Mouse (Mus musculus): ENCODE results near the gene Sema7a. TPM values are rescaled to one million over a fixed set of nuclear protein-coding genes. Genes with fewer than 3 reads are reported as not detected.

Gene Sema7a
- polyA plus RNA-seq, 1 experiment from 2014 or later, result 2.5 TPM

- ATAC-seq (ENCODE audit: low FRiP score, low read depth), result no peak
- no peak overlapping the region for H3K9ac ChIP-seq
- no peak overlapping the region for H3K4me2 ChIP-seq
- 76% methylated on average over 6 of the region's 6 CpGs for WGBS
- H3K9me3 ChIP-seq, result no peaks in the 10 kb centered on the region
- no peak overlapping the region for H3K4me3 ChIP-seq
- H3K4me1 ChIP-seq (replicated peaks), result no peaks in the 10 kb centered on the region
- H3K27me3 ChIP-seq, result no peaks in the 10 kb centered on the region
- H3K36me3 ChIP-seq, result no peaks in the 10 kb centered on the region
- no peak overlapping the region for H3K27ac ChIP-seq (replicated peaks)
These were observed 33.6 kb downstream of the Sema7a start for GRCm38 (mm10) chr9:57973440-57974066.

GRCm38 (mm10) chr9:57974221-57974620 lies 34.3 kb downstream of the Sema7a start:
- no peaks in the 10 kb centered on the region for H3K27me3 ChIP-seq
- H3K4me1 ChIP-seq (replicated peaks), result no peaks in the 10 kb centered on the region
- H3K27ac ChIP-seq (replicated peaks), result no peak overlapping the region
- H3K9ac ChIP-seq, result no peak overlapping the region
- H3K4me3 ChIP-seq, result no peak overlapping the region
- no peak for ATAC-seq (ENCODE audit: low FRiP score, low read depth)
- H3K9me3 ChIP-seq, result no peaks in the 10 kb centered on the region
- H3K4me2 ChIP-seq, result no peak overlapping the region
- H3K36me3 ChIP-seq, result no peaks in the 10 kb centered on the region
- 79% methylated on average over 5 of the region's 5 CpGs for WGBS

- Histone ChIP-seq H3K4me1 (replicated peaks) (no peaks in the 10 kb centered on the region), H3K4me3 (no peak overlapping the region), H3K9ac (no peak overlapping the region), H3K27me3 (no peaks in the 10 kb centered on the region), H3K9me3 (no peaks in the 10 kb centered on the region), H3K4me2 (no peak overlapping the region), H3K36me3 (no peaks in the 10 kb centered on the region), H3K27ac (replicated peaks) (no peak overlapping the region)
- no peak for ATAC-seq (ENCODE audit: low FRiP score, low read depth)
- WGBS, result 77% methylated on average over 5 of the region's 5 CpGs
These were observed 35.4 kb downstream of the Sema7a start for GRCm38 (mm10) chr9:57975200-57975821.

- Histone ChIP-seq H3K27ac (replicated peaks) (no peak overlapping the region), H3K9me3 (no peaks in the 10 kb centered on the region), H3K9ac (no peak overlapping the region), H3K36me3 (no peaks in the 10 kb centered on the region), H3K27me3 (no peaks in the 10 kb centered on the region), H3K4me3 (no peak overlapping the region), H3K4me1 (replicated peaks) (no peaks in the 10 kb centered on the region), H3K4me2 (no peak overlapping the region)
- no peak for ATAC-seq (ENCODE audit: low FRiP score, low read depth)
- 85% methylated on average over 6 of the region's 6 CpGs for WGBS
These were observed 38.1 kb downstream of the Sema7a start for GRCm38 (mm10) chr9:57978025-57978424.

- 82% methylated on average over 3 of the region's 3 CpGs for WGBS
These were observed 38.9 kb downstream of the Sema7a start for GRCm38 (mm10) chr9:57978858-57979257.

GRCm38 (mm10) chr9:57980570-57980969 lies 40.7 kb downstream of the Sema7a start:
- no peaks in the 10 kb centered on the region for H3K36me3 ChIP-seq
- H3K4me3 ChIP-seq, result no peak overlapping the region
- H3K27me3 ChIP-seq, result no peaks in the 10 kb centered on the region
- H3K4me2 ChIP-seq, result no peak overlapping the region
- H3K9me3 ChIP-seq, result no peaks in the 10 kb centered on the region
- no peak overlapping the region for H3K27ac ChIP-seq (replicated peaks)
- ATAC-seq (ENCODE audit: low FRiP score, low read depth), result no peak
- H3K4me1 ChIP-seq (replicated peaks), result no peaks in the 10 kb centered on the region
- WGBS, result 86% methylated on average over 10 of the region's 10 CpGs
- no peak overlapping the region for H3K9ac ChIP-seq

More at GRCm38 (mm10) chr9:57978858-57979257, 38.9 kb downstream of the Sema7a start:
- Histone ChIP-seq H3K4me1 (replicated peaks) (no peaks in the 10 kb centered on the region), H3K27ac (replicated peaks) (no peak overlapping the region), H3K9me3 (no peaks in the 10 kb centered on the region), H3K4me3 (no peak overlapping the region), H3K27me3 (no peaks in the 10 kb centered on the region), H3K4me2 (no peak overlapping the region), H3K36me3 (no peaks in the 10 kb centered on the region), H3K9ac (no peak overlapping the region)
- ATAC-seq (ENCODE audit: low FRiP score, low read depth), result no peak

- H3K27ac ChIP-seq (replicated peaks), result no peak overlapping the region
- no peak overlapping the region for H3K4me2 ChIP-seq
- H3K9ac ChIP-seq, result no peak overlapping the region
- no peaks in the 10 kb centered on the region for H3K36me3 ChIP-seq
- ATAC-seq (ENCODE audit: low FRiP score, low read depth), result no peak
- 92% methylated on average over 8 of the region's 8 CpGs for WGBS
- no peak overlapping the region for H3K4me3 ChIP-seq
- no peaks in the 10 kb centered on the region for H3K9me3 ChIP-seq
- H3K27me3 ChIP-seq, result no peaks in the 10 kb centered on the region
- H3K4me1 ChIP-seq (replicated peaks), result no peaks in the 10 kb centered on the region
These were observed 45.4 kb downstream of the Sema7a start for GRCm38 (mm10) chr9:57985304-57985703.

GRCm38 (mm10) chr9:57986293-57986692 lies 46.4 kb downstream of the Sema7a start:
- H3K4me3 ChIP-seq, result no peak overlapping the region
- H3K9ac ChIP-seq, result no peak overlapping the region
- H3K27ac ChIP-seq (replicated peaks), result no peak overlapping the region
- no peak overlapping the region for H3K4me2 ChIP-seq
- H3K27me3 ChIP-seq, result no peaks in the 10 kb centered on the region
- H3K36me3 ChIP-seq, result no peaks in the 10 kb centered on the region
- no peaks in the 10 kb centered on the region for H3K9me3 ChIP-seq
- no peaks in the 10 kb centered on the region for H3K4me1 ChIP-seq (replicated peaks)
- ATAC-seq (ENCODE audit: low FRiP score, low read depth), result no peak
- WGBS, result 72% methylated on average over 7 of the region's 7 CpGs

- WGBS, result 83% methylated on average over 2 of the region's 2 CpGs
- no peak overlapping the region for H3K4me2 ChIP-seq
These were observed 48.2 kb downstream of the Sema7a start for GRCm38 (mm10) chr9:57988098-57988497.

GRCm38 (mm10) chr9:57989309-57989708 lies 49.4 kb downstream of the Sema7a start:
- WGBS, result 90% methylated on average over 6 of the region's 6 CpGs
- ATAC-seq (ENCODE audit: low FRiP score, low read depth), result no peak

More at GRCm38 (mm10) chr9:57988098-57988497, 48.2 kb downstream of the Sema7a start:
- no peak for ATAC-seq (ENCODE audit: low FRiP score, low read depth)
- Histone ChIP-seq H3K36me3 (no peaks in the 10 kb centered on the region), H3K4me3 (no peak overlapping the region), H3K9me3 (no peaks in the 10 kb centered on the region), H3K9ac (no peak overlapping the region), H3K27me3 (no peaks in the 10 kb centered on the region), H3K27ac (replicated peaks) (no peak overlapping the region), H3K4me1 (replicated peaks) (peaks cover 3% of the 10 kb centered on the region; the same call in 1 of the 2 replicates)

GRCm38 (mm10) chr9:57990438-57991110 lies 50.7 kb downstream of the Sema7a start:
- no peaks in the 10 kb centered on the region for H3K36me3 ChIP-seq

More at GRCm38 (mm10) chr9:57989309-57989708, 49.4 kb downstream of the Sema7a start:
- H3K27ac ChIP-seq (replicated peaks), result no peak overlapping the region
- no peak overlapping the region for H3K4me2 ChIP-seq
- H3K36me3 ChIP-seq, result no peaks in the 10 kb centered on the region
- H3K9ac ChIP-seq, result no peak overlapping the region
- no peaks in the 10 kb centered on the region for H3K27me3 ChIP-seq
- no peaks in the 10 kb centered on the region for H3K9me3 ChIP-seq
- peaks cover 6% of the 10 kb centered on the region; the same call in 1 of the 2 replicates for H3K4me1 ChIP-seq (replicated peaks)
- no peak overlapping the region for H3K4me3 ChIP-seq

GRCm38 (mm10) chr9:57992060-57992459 lies 52.1 kb downstream of the Sema7a start:
- peaks cover 6% of the 10 kb centered on the region; the same call in 1 of the 2 replicates for H3K4me1 ChIP-seq (replicated peaks)
- peaks cover 9% of the 10 kb centered on the region; the same call in 1 of the 2 replicates for H3K27me3 ChIP-seq
- no peak overlapping the region for H3K27ac ChIP-seq (replicated peaks)
- H3K36me3 ChIP-seq, result no peaks in the 10 kb centered on the region
- H3K4me3 ChIP-seq, result no peak overlapping the region
- H3K9ac ChIP-seq, result no peak overlapping the region
- H3K9me3 ChIP-seq, result no peaks in the 10 kb centered on the region
- H3K4me2 ChIP-seq, result no peak overlapping the region
- ATAC-seq (ENCODE audit: low FRiP score, low read depth), result no peak
- WGBS, result 76% methylated on average over 3 of the region's 3 CpGs

More at GRCm38 (mm10) chr9:57990438-57991110, 50.7 kb downstream of the Sema7a start:
- Histone ChIP-seq H3K4me1 (replicated peaks) (peaks cover 6% of the 10 kb centered on the region; the same call in 1 of the 2 replicates), H3K4me3 (no peak overlapping the region), H3K27me3 (no peaks in the 10 kb centered on the region), H3K9ac (no peak overlapping the region), H3K4me2 (no peak overlapping the region), H3K9me3 (no peaks in the 10 kb centered on the region), H3K27ac (replicated peaks) (no peak overlapping the region)
- ATAC-seq (ENCODE audit: low FRiP score, low read depth), result no peak
- 45% methylated on average over 10 of the region's 10 CpGs for WGBS

Data from hindbrain, embryonic 15.5 days (tissue).